In the genomic region with DNA sequence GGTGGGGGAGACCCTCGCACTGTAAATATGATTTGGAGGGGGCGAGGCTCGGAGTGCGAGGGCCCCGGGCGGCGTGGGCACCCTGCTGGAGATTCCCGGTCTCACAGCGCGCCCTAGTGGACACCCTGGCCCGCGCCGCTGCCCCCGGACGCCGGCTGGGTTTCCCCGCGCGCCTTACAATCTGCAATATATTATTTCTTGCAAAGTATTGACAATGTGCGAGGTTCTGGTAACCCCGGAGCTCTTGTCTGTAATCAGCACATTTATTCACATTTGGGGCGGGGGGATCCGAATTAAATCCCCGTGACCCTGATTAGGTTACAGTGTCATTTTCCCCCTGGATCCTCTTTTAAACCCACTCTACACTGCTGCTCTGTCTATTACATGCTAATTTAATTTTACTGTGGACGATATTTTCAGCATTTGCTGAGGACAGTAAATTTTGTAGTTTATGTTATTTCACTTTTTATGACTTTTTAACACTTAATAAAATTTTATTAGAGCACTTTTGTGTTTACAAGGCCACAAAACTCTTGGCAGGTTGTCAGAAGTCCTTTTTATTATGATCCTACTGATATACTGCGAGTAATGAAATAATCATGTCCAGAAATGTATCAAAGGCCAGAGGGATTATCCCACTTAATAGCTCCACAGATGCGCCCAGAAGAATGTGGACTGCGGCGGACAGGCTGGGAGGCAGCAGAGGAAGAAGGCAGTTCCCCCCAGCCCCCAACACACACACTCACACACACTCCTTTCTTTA, we compare ENCODE assay signal across 8 mouse cellular contexts.
DNase-seq lines count a peak whose midpoint lies in the region; ATAC-seq and TF ChIP-seq lines count a peak whose summit lies in the region.

No protein-coding gene starts in this region.

- H3K27ac ChIP-seq in embryonic fibroblast, embryonic 13.5 days (ENCODE audit: insufficient read depth, low read length): no peak overlapping the region
- H3K27ac ChIP-seq in heart, embryonic 15.5 days: no peak overlapping the region
- H3K27ac ChIP-seq in liver, embryonic 14.5 days: no peak overlapping the region
- peak overlapping the region; percentile 64 for H3K27ac ChIP-seq in neural tube, embryonic 13.5 days (replicated peaks)

- no peaks in the 10 kb centered on the region for H3K4me1 ChIP-seq in embryonic fibroblast, embryonic 13.5 days (ENCODE audit: control insufficient read depth, insufficient read depth, low read length)
- H3K4me1 ChIP-seq in heart, embryonic 15.5 days (replicated peaks): peaks cover 9% of the 10 kb centered on the region
- no peaks in the 10 kb centered on the region for H3K4me1 ChIP-seq in liver, embryonic 14.5 days (replicated peaks; ENCODE audit: control insufficient read depth in 2 of 2, insufficient read depth in 2 of 2, low read length in 1 of 2)
- peaks cover 30% of the 10 kb centered on the region for H3K4me1 ChIP-seq in neural tube, embryonic 13.5 days (replicated peaks)

- no peak for TF ChIP-seq POLR2A in embryonic fibroblast, embryonic 13.5 days (IDR thresholded peaks at IDR 0.05; ENCODE audit: low read depth, low read length)

- DNase-seq in adrenal gland, postnatal 36 days: peak; percentile 79 to 87
- peak; percentile 92 for DNase-seq in kidney, postnatal 10 days
- no peak for DNase-seq in liver, embryonic 14.5 days (ENCODE audit: low read depth in 3 of 3, low spot score in 3 of 3)
- DNase-seq in thymus, postnatal 25 days: peak; percentile 70

- peak; percentile 55; the same call in 1 of the 2 replicates for ATAC-seq in heart, embryonic 15.5 days (replicated peaks; ENCODE audit: insufficient number of reproducible peaks, insufficient read depth, low FRiP score, low read depth)
- no peak for ATAC-seq in liver, embryonic 14.5 days (ENCODE audit: insufficient read depth)
- ATAC-seq in neural tube, embryonic 13.5 days (ENCODE audit: low read depth): peak; percentile 83

- H3K9me3 ChIP-seq in heart, embryonic 15.5 days (replicated peaks): no peaks in the 10 kb centered on the region
- no peaks in the 10 kb centered on the region for H3K9me3 ChIP-seq in liver, embryonic 14.5 days (ENCODE audit: control insufficient read depth, low read length)
- H3K9me3 ChIP-seq in neural tube, embryonic 13.5 days: no peaks in the 10 kb centered on the region

- no peak for TF ChIP-seq EP300 in liver, embryonic 14.5 days (IDR thresholded peaks at IDR 0.05; ENCODE audit: low read depth)

- H3K4me3 ChIP-seq in C2C12 (ENCODE audit: insufficient read depth, poor library complexity, severe bottlenecking): no peak overlapping the region
- peak overlapping the region; percentile 17; the same call in 1 of the 2 replicates for H3K4me3 ChIP-seq in embryonic fibroblast, embryonic 13.5 days (ENCODE audit: insufficient read depth, low read length)
- peak overlapping the region; percentile 52 for H3K4me3 ChIP-seq in heart, embryonic 15.5 days
- peak overlapping the region in 1 of 2 experiments; percentile 21; a peak in 1 of 4 replicates for H3K4me3 ChIP-seq in liver, embryonic 14.5 days (ENCODE audit: insufficient read depth in 1 of 2, low read depth in 2 of 2, low read length in 2 of 2)
- peak overlapping the region; percentile 49 for H3K4me3 ChIP-seq in neural tube, embryonic 13.5 days

- H3K36me3 ChIP-seq in C2C12 (ENCODE audit: control insufficient read depth, insufficient read depth): no peaks in the 10 kb centered on the region
- no peaks in the 10 kb centered on the region for H3K36me3 ChIP-seq in heart, embryonic 15.5 days
- H3K36me3 ChIP-seq in liver, embryonic 14.5 days (replicated peaks; ENCODE audit: control insufficient read depth, insufficient read depth, low read depth): no peaks in the 10 kb centered on the region
- no peaks in the 10 kb centered on the region for H3K36me3 ChIP-seq in neural tube, embryonic 13.5 days

- no peaks in the 10 kb centered on the region for H3K79me3 ChIP-seq in C2C12 (ENCODE audit: low read depth)

- peak overlapping the region; percentile 92 for H3K4me2 ChIP-seq in heart, embryonic 15.5 days
- peak overlapping the region; percentile 42 for H3K4me2 ChIP-seq in liver, embryonic 14.5 days (ENCODE audit: low read depth)
- peak overlapping the region; percentile 99 for H3K4me2 ChIP-seq in neural tube, embryonic 13.5 days

- no peak overlapping the region for H3ac ChIP-seq in C2C12 (ENCODE audit: control insufficient read depth, insufficient read length, low read depth)

- 0 out of 2 replicates have a peak overlapping the region, but pooled peaks have one; percentile 40 for H3K9ac ChIP-seq in heart, embryonic 15.5 days
- no peak overlapping the region for H3K9ac ChIP-seq in liver, embryonic 14.5 days (replicated peaks)
- H3K9ac ChIP-seq in neural tube, embryonic 13.5 days: peak overlapping the region; percentile 79

- TF ChIP-seq CTCF in C2C12 (IDR thresholded peaks at IDR 0.05; ENCODE audit: control insufficient read depth, insufficient read depth, insufficient read length): peak; percentile 33
- peak; percentile 42; the same call in 1 of the 2 replicates for TF ChIP-seq CTCF in embryonic fibroblast, embryonic 13.5 days (IDR thresholded peaks at IDR 0.05; ENCODE audit: borderline replicate concordance, insufficient read depth, low read length)
- peak; percentile 49 for TF ChIP-seq CTCF in liver, embryonic 14.5 days (IDR thresholded peaks at IDR 0.05; ENCODE audit: low read depth)

- peaks cover 26% of the 10 kb centered on the region for H3K27me3 ChIP-seq in C2C12 (ENCODE audit: control insufficient read depth, insufficient read depth, insufficient read length)
- H3K27me3 ChIP-seq in heart, embryonic 15.5 days: peaks cover 84% of the 10 kb centered on the region
- H3K27me3 ChIP-seq in liver, embryonic 14.5 days (ENCODE audit: control insufficient read depth, insufficient read depth, low read length): peaks cover 30% of the 10 kb centered on the region
- peaks cover 58% of the 10 kb centered on the region for H3K27me3 ChIP-seq in neural tube, embryonic 13.5 days

- H3K79me2 ChIP-seq in C2C12 (ENCODE audit: control insufficient read depth, insufficient read depth): no peaks in the 10 kb centered on the region

- 5% methylated on average over 29 of the region's 29 CpGs for WGBS in heart, embryonic 15.5 days
- WGBS in liver, embryonic 14.5 days (ENCODE audit: insufficient replicate concordance): 6% methylated on average over 29 of the region's 29 CpGs
- 2% methylated on average over 29 of the region's 29 CpGs for WGBS in neural tube, embryonic 13.5 days

TF ChIP-seq in C2C12, 6 proteins besides CTCF, POLR2A, EP300 and RAD21:
- TF ChIP-seq MAX (IDR thresholded peaks at IDR 0.05) (no peak), USF1 (IDR thresholded peaks at IDR 0.05; ENCODE audit: low read depth) (no peak), MYOG (IDR thresholded peaks at IDR 0.05; ENCODE audit: control insufficient read depth, extremely low read depth, insufficient read length) (no peak), FOSL1 (IDR thresholded peaks at IDR 0.05; ENCODE audit: insufficient read depth, low read length, poor library complexity, severe bottlenecking) (no peak)

Comparison
In these comparisons a context has a peak if more than half of its experiments do, and no peak if none do; other contexts are left out.
1. DNase-seq: peak in adrenal gland, postnatal 36 days (2 of 2), kidney, postnatal 10 days (single experiment) and thymus, postnatal 25 days (single experiment); none in liver, embryonic 14.5 days (0 of 3).
2. H3K4me2 ChIP-seq: peak in every context shown above with its lines; median percentile 99 in neural tube, embryonic 13.5 days; 92 in heart, embryonic 15.5 days; 42 in liver, embryonic 14.5 days.
3. Peak in every context shown above with its lines, with median percentiles within 50 percentile points of each other: CTCF ChIP-seq.